Mouse (Mus musculus): Measurements from ENCODE around the gene Fgfr2.
A peak's percentile ranks its signal among the peaks of the same experiment; 100 is the strongest.

DNA sequence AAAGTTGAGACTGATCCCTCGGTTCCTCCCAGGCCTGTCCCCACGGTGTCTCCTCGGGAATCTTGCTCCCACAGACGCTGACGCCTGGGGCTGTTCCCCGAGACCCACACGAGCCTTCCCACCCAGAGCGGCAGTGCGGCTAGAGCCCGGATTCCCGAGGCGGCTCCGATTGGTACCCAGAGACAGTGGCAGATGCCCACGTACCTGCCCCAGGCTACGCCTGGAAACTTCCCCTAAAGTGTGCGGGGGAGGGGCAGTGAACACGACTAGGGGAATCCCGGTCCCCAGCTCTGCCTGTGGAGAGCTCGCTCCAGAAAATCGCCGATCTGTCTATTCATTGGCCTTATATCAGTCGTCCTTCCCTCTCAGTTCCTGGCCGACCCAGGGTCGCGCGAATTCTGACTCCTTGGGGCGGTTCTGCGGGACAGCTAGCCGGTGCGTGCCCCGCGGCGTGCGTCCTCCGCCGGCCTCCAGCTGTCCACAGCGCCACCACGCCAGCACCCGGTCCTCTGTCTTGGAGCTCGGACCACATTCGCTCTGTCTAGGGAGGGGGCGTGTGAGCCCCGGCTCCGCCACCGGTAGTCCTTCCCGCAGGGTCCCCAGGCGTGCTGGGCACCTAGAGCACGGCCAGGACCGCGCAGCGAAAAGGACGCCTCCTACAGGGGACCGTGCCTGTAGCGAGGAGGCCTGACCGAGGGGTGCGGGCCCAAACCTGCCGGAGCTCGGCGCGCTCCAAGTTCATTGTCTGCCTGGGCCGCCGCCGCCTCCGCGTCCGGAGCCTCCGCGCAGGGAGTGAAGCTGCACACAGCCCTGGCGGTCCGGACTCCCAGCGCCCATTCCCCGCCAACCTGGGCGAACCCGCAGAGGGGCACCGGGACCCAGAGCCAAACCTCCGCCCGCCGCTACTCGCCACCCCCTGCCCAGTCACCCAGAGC lies 806.8 kb downstream of the Fgfr2 start:
- TF ChIP-seq POLR2A (IDR thresholded peaks at IDR 0.05; ENCODE audit: borderline replicate concordance, extremely low read depth, insufficient read depth, insufficient read length, poor library complexity, severe bottlenecking) (no peak; the same call in 1 of the 2 replicates), CTCF (IDR thresholded peaks at IDR 0.05; ENCODE audit: borderline replicate concordance, extremely low read depth, insufficient read depth, insufficient read length) (peak; percentile 18; the same call in 1 of the 2 replicates)

All from brain, embryonic 14.5 days (tissue).